Mouse (Mus musculus) small intestine, adult 2 months (tissue): ENCODE data around the gene R3hdml.

Experiments used
- CTCF ChIP-seq: fragments of 200-500 bp; IDR thresholded peaks from 2 replicates; pipeline ENCODE4 v1.5.1; 2012; ENCODE audit warnings: low read depth, mild to moderate bottlenecking, control low read depth, inconsistent platforms, low read length, moderate library complexity, mixed read lengths; ENCODE audit not compliant: insufficient replicate concordance, insufficient read length; ENCODE audit errors: extremely low read depth
- POLR2A ChIP-seq: fragments of 200-500 bp; IDR thresholded peaks from 2 replicates; pipeline ENCODE4 v1.6.1; 2012; ENCODE audit warnings: low read depth, mild to moderate bottlenecking, control low read depth, inconsistent platforms, low read length, moderate library complexity

GRCm38 (mm10) chr2:163533226-163533625, 41.1 kb downstream of the R3hdml start:
- no peak for TF ChIP-seq CTCF
- no peak for TF ChIP-seq POLR2A
